Mouse (Mus musculus) lung, postnatal 10 days (tissue): ENCODE data around the gene Vmn1r22.
A peak's percentile ranks its signal among the peaks of the same experiment; 100 is the strongest.
"Not testable (repeated sequence)": the region's sequence is repeated elsewhere in the genome, so short reads cannot be mapped to it uniquely, and the experiment has no call there.

Experiments
- DNase-seq: peaks from one replicate; pipeline ENCODE4 v3.0.0; 2021

The Vmn1r22 gene

GRCm38 (mm10) chr6:57907928-57908327, at the start of gene Vmn1r22:
TSS of gene Vmn1r22 (minus strand) at chr6:57908028.
- no peak for DNase-seq

- no peak for DNase-seq
These were observed 18.9 kb upstream of the Vmn1r22 start, which contains the start of gene Vmn1r23 for GRCm38 (mm10) chr6:57926738-57927137. TSS of gene Vmn1r23 (minus strand) at chr6:57926838.

- peak; percentile 51 for DNase-seq
These were observed 48.5 kb downstream of the Vmn1r22 start for GRCm38 (mm10) chr6:57859043-57860042.

GRCm38 (mm10) chr6:57851177-57851576, 56.7 kb downstream of the Vmn1r22 start:
- not testable (repeated sequence) for DNase-seq

GRCm38 (mm10) chr6:57850286-57850685, 57.5 kb downstream of the Vmn1r22 start, which contains the start of gene Vmn1r21:
TSS of gene Vmn1r21 (minus strand) at chr6:57850343.
- no peak for DNase-seq
